Mouse (Mus musculus) heart, postnatal 0 days (tissue): ENCODE results near the gene Sh3bp5. TPM values are rescaled to one million over a fixed set of nuclear protein-coding genes. Genes with fewer than 3 reads are reported as not detected.

Experiments used
- ATAC-seq: fragments of 200-750 bp; cut with Nextera tagmentation; 2 replicates; pipeline ENCODE4 v1.8.0; 2017; ENCODE audit warnings: low read depth, moderate number of reproducible peaks, moderate library complexity; ENCODE audit not compliant: insufficient read depth
- DNase-seq: peaks from one replicate; pipeline ENCODE4 v3.0.0-alpha.2; 2016; ENCODE audit warnings: low spot score
- H3K27ac ChIP-seq: fragments of 300-500 bp; sonication (generic); 2 replicates; pipeline ENCODE4 v1.5.1; 2014; ENCODE audit warnings: low read depth, mild to moderate bottlenecking
- H3K27me3 ChIP-seq: fragments of 300-500 bp; sonication (generic); 2 replicates; pipeline ENCODE4 v1.6.1; 2014; ENCODE audit warnings: low read length, mixed read lengths; ENCODE audit not compliant: control insufficient read depth, insufficient read depth
- H3K36me3 ChIP-seq: fragments of 300-500 bp; sonication (generic); replicated peaks from 2 replicates; pipeline ENCODE4 v1.6.1; 2014; ENCODE audit warnings: low read length, mixed read lengths; ENCODE audit not compliant: control insufficient read depth, insufficient read depth
- H3K4me1 ChIP-seq: fragments of 300-500 bp; sonication (generic); 2 replicates; pipeline ENCODE4 v1.6.1; 2014; ENCODE audit warnings: antibody characterized with exemption; ENCODE audit not compliant: control insufficient read depth, insufficient read depth
- H3K4me2 ChIP-seq: fragments of 300-500 bp; sonication (generic); 2 replicates; pipeline ENCODE4 v1.6.1; 2014; ENCODE audit warnings: low read depth, mild to moderate bottlenecking, low read length, moderate library complexity
- H3K4me3 ChIP-seq: fragments of 300-500 bp; sonication (generic); 2 replicates; pipeline ENCODE4 v1.5.1; 2014; ENCODE audit warnings: low read depth, low read length
- H3K9ac ChIP-seq: fragments of 300-500 bp; sonication (generic); replicated peaks from 2 replicates; pipeline ENCODE4 v1.6.1; 2014; ENCODE audit warnings: low read depth, low read length, mixed read lengths
- H3K9me3 ChIP-seq: fragments of 300-500 bp; sonication (generic); replicated peaks from 2 replicates; pipeline ENCODE4 v1.6.1; 2016; ENCODE audit warnings: low read length; ENCODE audit not compliant: control insufficient read depth
- CTCF ChIP-seq: IDR thresholded peaks from 2 replicates; pipeline ENCODE4 v1.5.1; 2016; ENCODE audit warnings: antibody characterized with exemption, control low read depth, low read depth
- EP300 ChIP-seq: IDR thresholded peaks from 2 replicates; pipeline ENCODE4 v1.6.1; 2016; ENCODE audit warnings: antibody characterized with exemption, low read depth
- WGBS: fragments of 180-500 bp; shearing (Covaris S2); extraction: QIAGEN DNeasy Blood & Tissue Kit; methylation state at CpG from one replicate; pipeline ENCODE4 v1.1.7; 2014; 5-methylcytosine and 5-hydroxymethylcytosine counted together
- polyA plus RNA-seq: library from polyadenylated mRNA; unstranded; fragments of >200 nt; fragmentation: Nextera tagmentation; extraction: Ambion mirVana; gene quantifications from 2 replicates; pipeline ENCODE4 v1.2.1, GENCODE M21; 2015
- total RNA-seq: library from RNA; depleted of rRNA; stranded (reverse); fragments of >200 nt; gene quantifications from 2 replicates; pipeline ENCODE4 v1.2.3, GENCODE M21; 2014; ENCODE audit warnings: low replicate concordance

Sh3bp5 gene
- total and polyA plus RNA-seq, 2 experiments from 2014 or later, result 10.2 to 43.4 TPM

GRCm38 (mm10) chr14:31392873-31393545 lies 42.9 kb downstream of the Sh3bp5 start:
- H3K4me3 ChIP-seq, result no peak overlapping the region
- DNase-seq, result no peak
- no peaks in the 10 kb centered on the region for H3K9me3 ChIP-seq
- H3K9ac ChIP-seq, result 0 out of 2 replicates have a peak overlapping the region, but pooled peaks have one; percentile 3
- TF ChIP-seq CTCF, result no peak
- TF ChIP-seq EP300, result no peak
- no peaks in the 10 kb centered on the region for H3K27me3 ChIP-seq
- peaks cover 37% of the 10 kb centered on the region for H3K4me1 ChIP-seq
- no peak for ATAC-seq
- peak overlapping the region; percentile 43 for H3K27ac ChIP-seq
- WGBS, result 31% methylated on average over 8 of the region's 8 CpGs
- H3K36me3 ChIP-seq, result no peaks in the 10 kb centered on the region
- no peak overlapping the region for H3K4me2 ChIP-seq

GRCm38 (mm10) chr14:31392300-31392699 lies 43.6 kb downstream of the Sh3bp5 start:
- Histone ChIP-seq H3K9me3 (no peaks in the 10 kb centered on the region), H3K27ac (no peak overlapping the region), H3K4me3 (no peak overlapping the region), H3K36me3 (no peaks in the 10 kb centered on the region), H3K4me2 (no peak overlapping the region), H3K9ac (no peak overlapping the region), H3K4me1 (peaks cover 30% of the 10 kb centered on the region), H3K27me3 (no peaks in the 10 kb centered on the region)
- DNase-seq (no peak), ATAC-seq (no peak)
- 49% methylated on average over 5 of the region's 5 CpGs for WGBS
- TF ChIP-seq CTCF (no peak), EP300 (no peak)

- no peak overlapping the region for H3K9ac ChIP-seq
- no peak overlapping the region for H3K27ac ChIP-seq
- WGBS, result 92% methylated on average over 8 of the region's 8 CpGs
- H3K4me2 ChIP-seq, result no peak overlapping the region
- no peaks in the 10 kb centered on the region for H3K9me3 ChIP-seq
- DNase-seq (no peak), ATAC-seq (no peak)
- no peaks in the 10 kb centered on the region; the same call in 1 of the 2 replicates for H3K36me3 ChIP-seq
- no peak overlapping the region for H3K4me3 ChIP-seq
- peaks cover 42% of the 10 kb centered on the region for H3K4me1 ChIP-seq
- no peaks in the 10 kb centered on the region for H3K27me3 ChIP-seq
- TF ChIP-seq CTCF, result no peak
- no peak for TF ChIP-seq EP300
Measured at GRCm38 (mm10) chr14:31389421-31390147, 46.3 kb downstream of the Sh3bp5 start.

- no peak overlapping the region for H3K4me2 ChIP-seq
- ATAC-seq (no peak), DNase-seq (no peak)
- H3K27me3 ChIP-seq, result no peaks in the 10 kb centered on the region
- peaks cover 33% of the 10 kb centered on the region for H3K4me1 ChIP-seq
- H3K9me3 ChIP-seq, result no peaks in the 10 kb centered on the region
- TF ChIP-seq EP300, result no peak
- TF ChIP-seq CTCF, result no peak
- H3K27ac ChIP-seq, result no peak overlapping the region; the same call in 1 of the 2 replicates
- H3K36me3 ChIP-seq, result no peaks in the 10 kb centered on the region; the same call in 1 of the 2 replicates
- no peak overlapping the region for H3K4me3 ChIP-seq
- 66% methylated on average over 13 of the region's 13 CpGs for WGBS
- H3K9ac ChIP-seq, result no peak overlapping the region
Measured at GRCm38 (mm10) chr14:31388086-31388872, 47.6 kb downstream of the Sh3bp5 start.

GRCm38 (mm10) chr14:31387301-31387981 lies 48.4 kb downstream of the Sh3bp5 start:
- H3K9me3 ChIP-seq, result no peaks in the 10 kb centered on the region
- TF ChIP-seq CTCF (no peak), EP300 (no peak)
- ATAC-seq, result no peak
- H3K9ac ChIP-seq, result no peak overlapping the region
- no peak overlapping the region for H3K4me3 ChIP-seq
- peaks cover 3% of the 10 kb centered on the region for H3K36me3 ChIP-seq
- 62% methylated on average over 11 of the region's 11 CpGs for WGBS
- DNase-seq, result no peak
- H3K27ac ChIP-seq, result no peak overlapping the region
- H3K27me3 ChIP-seq, result no peaks in the 10 kb centered on the region
- H3K4me2 ChIP-seq, result no peak overlapping the region
- peaks cover 25% of the 10 kb centered on the region for H3K4me1 ChIP-seq
